Mouse (Mus musculus) inflammation-experienced regulatory T-cells, adult 6 months (primary cell): ENCODE results near the gene Arpc4. TPM values are rescaled to one million over a fixed set of nuclear protein-coding genes. Genes with fewer than 3 reads are reported as not detected.

Experiments used
- ATAC-seq: one replicate; pipeline ENCODE4 v1.8.0; 2017
- polyA plus RNA-seq, 3 experiments: library from polyadenylated mRNA; unstranded; fragments of 100-300 nt; shearing (Covaris generic); gene quantifications; one replicate each; pipeline ENCODE4 v1.2.1; 2017

Arpc4 gene
- polyA plus RNA-seq, 3 experiments from 2014 or later: 516 to 980 (median 581) TPM

DNA sequence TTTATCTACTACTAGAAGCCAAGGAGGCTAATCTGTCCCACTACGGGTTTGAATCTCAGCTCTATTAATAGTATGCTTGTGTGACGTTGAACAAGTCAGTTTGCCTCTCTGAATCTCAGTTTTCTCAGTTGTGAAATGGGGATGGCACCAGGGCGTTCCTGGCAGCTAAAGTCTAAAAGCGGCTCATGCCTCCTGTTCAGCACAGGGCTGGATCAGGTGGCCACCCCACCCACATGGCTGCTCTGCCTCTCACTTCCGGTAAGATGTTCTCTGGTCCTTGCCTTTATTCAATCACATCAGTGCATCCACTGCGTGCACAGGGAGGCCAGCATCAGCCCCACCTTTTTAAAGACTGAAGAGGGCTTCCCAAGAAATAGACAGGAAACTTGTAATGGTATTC is 27.6 kb downstream of the Arpc4 start:
- ATAC-seq: no peak

DNA sequence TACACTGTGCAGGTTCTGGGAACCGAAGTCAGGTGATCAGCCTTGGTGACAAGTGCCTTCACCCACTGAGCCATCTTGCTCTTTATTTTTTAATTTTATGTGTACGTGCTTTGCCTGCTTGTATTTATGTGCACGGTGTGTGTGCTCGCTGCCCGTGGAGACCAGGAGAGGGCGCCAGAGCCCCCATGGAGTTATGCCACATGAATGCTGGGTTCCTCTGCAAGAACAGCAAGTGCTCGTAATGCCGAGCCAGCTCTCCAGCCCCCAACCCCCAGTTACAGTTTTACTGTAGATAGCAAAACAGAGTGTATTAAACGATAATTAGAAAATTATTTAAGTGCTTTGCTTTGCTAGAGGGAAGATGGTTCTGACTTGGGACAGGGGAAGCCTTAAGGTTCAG is 28.8 kb downstream of the Arpc4 start:
- no peak for ATAC-seq

DNA sequence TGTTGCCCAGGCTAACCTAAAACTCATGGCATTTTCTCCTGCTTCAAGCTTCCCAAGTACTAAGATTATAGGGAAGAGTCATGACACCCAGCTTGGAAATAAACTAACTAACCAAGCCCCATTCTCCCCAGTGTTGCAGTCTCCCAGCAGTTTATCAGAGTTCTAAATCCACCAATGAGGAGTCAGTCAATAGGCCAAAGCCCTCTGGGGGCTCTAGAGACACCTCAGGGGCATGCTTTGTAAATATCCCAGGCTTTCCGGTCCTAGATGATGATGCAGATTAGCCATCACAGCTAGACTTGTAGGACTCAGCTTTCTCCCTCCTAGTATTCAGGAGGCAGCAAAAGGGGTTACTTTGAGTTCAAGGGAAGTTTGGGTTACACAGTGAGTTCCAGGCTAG is 32.1 kb downstream of the Arpc4 start:
- ATAC-seq: no peak

- no peak for ATAC-seq
These were observed 38.5 kb downstream of the Arpc4 start for GRCm38 (mm10) chr6:113416416-113416815.

DNA sequence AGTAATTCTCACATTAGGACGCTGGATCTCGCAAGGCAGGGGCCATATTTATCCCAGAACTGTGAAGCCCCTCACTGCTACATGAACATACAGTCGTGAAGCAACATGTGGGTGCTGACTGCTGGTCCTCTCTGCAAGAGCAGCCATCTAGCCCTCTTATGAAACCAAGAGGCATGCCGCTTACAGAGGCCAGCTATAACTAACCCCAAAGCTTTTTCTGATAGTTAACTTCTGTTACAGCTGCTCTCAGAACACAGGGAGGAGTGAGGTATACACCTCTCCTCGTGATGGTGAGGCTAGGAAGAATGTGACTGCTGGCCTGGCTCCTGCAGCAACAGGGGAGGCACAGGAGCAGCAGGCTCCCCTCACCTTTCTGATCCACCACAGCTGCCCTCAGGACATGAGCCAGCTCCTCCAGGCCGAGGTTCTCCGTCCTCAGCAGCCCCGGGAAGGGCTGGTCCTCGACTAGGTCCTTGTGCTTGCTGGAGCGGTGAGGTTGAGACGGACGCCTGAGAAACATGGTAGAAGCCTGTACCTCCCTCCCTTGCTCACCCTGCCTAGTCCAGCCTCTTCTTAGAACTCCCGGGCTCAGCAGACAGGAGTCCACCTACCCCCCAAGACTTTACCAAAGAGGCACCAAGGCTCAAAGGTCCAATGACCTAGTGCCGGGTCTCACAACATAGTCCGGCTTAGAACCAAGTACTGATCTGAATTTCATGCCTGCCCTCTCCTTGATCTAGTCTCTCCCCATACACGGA is 40.7 kb downstream of the Arpc4 start:
- ATAC-seq: peak; percentile 33

DNA sequence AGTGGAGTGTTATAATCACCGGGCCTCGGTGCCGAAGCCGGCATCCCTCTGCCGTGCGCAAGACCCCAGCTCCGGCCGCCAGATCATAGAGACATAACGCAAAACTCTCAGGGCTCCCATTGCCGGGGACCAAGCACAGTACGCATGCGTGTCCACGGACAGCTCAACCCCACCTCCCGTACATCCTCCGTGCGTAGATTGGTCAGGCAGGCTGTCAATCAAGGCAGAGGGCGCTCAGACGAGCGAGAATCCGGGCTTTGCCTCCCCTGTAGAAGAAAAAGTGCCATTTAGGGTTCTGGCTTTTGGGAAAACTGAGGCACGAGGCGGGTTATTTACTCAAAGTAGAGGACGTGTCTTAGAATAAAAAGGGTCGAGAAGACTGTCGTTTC is 41.3 kb downstream of the Arpc4 start, which contains the start of gene Rpusd3:
Gene Rpusd3 (minus strand): TSS at position 142 of the 389 bp plus-strand sequence.
- ATAC-seq: peak; percentile 99

DNA sequence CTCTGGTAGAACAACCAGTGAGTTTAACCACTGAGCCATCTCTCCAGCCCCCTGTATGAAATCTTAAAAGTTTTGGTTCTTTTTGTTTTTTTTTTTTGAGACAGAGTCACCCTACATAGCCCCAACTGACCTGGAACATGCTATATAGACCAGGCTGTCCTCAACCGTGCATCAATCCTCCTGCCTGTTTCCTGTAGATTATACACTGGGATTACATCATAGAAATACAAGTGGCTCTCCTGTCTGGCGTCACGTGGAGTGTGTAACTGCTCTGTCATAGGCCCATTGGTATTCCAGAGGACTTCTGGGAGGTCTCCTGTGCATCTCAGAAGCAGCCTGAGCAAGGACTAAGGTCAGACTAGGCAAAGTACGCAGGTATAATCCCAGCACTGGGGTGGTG is 45.1 kb downstream of the Arpc4 start:
- no peak for ATAC-seq

- no peak for ATAC-seq
These were observed 46.3 kb downstream of the Arpc4 start for GRCm38 (mm10) chr6:113424187-113424586.

- no peak for ATAC-seq
These were observed 48.8 kb downstream of the Arpc4 start for GRCm38 (mm10) chr6:113426696-113427095.

DNA sequence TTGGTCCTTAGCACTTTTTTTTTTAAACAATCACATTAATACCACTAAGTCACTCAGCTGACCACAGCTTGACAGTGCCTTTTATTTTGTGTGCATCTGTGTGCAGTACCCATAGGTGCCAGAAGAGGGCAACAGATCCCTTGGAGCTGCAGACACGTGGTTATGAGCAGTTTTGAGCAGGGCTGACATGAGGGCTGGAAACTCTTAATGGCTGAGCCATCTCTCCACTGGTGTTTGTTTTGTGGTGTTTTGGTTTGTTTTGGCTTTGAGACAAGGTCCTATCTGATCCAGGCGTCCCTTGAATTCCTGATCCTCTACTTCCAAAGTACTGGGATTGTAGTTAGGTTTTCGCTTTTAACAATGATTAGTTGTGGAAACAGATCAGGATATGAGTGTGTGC is 49.5 kb downstream of the Arpc4 start:
- ATAC-seq: no peak

- no peak for ATAC-seq
These were observed 50.1 kb downstream of the Arpc4 start for GRCm38 (mm10) chr6:113428006-113428405.

- ATAC-seq: no peak
These were observed 52.0 kb downstream of the Arpc4 start for GRCm38 (mm10) chr6:113429965-113430364.

DNA sequence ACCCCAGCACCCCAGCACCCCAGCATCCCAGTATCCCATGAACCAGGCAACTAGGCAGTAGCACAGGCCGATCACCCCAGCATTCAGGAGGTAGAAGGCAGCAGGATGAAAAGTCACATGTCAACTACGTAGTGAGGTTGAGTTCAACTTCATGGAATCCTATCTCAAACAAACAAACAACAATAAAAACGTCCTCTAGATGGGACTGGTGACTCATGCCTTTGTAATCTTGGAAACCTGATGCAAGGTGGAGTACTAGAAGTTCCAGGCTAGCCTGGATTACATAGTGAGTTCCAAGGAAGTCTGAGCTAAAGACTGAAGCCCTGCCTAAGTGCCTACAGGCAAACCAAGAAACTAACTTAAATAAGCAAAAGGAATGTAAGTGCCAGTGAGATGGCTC is 52.9 kb downstream of the Arpc4 start:
- ATAC-seq: no peak

GRCm38 (mm10) chr6:113431801-113432200 is 53.9 kb downstream of the Arpc4 start:
- ATAC-seq: no peak

GRCm38 (mm10) chr6:113433661-113434060 is 55.7 kb downstream of the Arpc4 start:
- no peak for ATAC-seq

GRCm38 (mm10) chr6:113434691-113435090 is 56.8 kb downstream of the Arpc4 start:
- ATAC-seq: no peak

- no peak for ATAC-seq
These were observed 57.8 kb downstream of the Arpc4 start, which contains the start of gene Cidec for GRCm38 (mm10) chr6:113435664-113436205. Cidec (minus strand) TSS chr6:113435760.

DNA sequence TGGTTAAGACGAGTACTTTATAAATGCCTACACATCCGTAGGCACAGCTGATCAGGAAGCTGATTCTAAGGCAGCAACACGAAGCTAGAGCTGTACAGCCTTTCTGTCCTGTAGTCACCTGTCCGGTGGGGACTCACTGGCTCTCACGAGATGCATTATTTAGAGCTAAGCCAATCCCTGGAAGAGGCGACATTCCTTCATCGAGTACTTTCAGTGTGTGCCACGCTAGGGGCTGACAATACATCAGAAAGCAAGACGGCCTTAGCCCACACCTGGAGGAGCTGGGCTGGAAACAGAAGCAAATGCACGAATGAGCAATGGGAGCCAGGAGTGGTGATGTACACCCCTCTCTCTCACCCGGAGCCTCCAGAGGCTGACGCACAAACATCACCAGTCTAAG is 59.2 kb downstream of the Arpc4 start:
- no peak for ATAC-seq

DNA sequence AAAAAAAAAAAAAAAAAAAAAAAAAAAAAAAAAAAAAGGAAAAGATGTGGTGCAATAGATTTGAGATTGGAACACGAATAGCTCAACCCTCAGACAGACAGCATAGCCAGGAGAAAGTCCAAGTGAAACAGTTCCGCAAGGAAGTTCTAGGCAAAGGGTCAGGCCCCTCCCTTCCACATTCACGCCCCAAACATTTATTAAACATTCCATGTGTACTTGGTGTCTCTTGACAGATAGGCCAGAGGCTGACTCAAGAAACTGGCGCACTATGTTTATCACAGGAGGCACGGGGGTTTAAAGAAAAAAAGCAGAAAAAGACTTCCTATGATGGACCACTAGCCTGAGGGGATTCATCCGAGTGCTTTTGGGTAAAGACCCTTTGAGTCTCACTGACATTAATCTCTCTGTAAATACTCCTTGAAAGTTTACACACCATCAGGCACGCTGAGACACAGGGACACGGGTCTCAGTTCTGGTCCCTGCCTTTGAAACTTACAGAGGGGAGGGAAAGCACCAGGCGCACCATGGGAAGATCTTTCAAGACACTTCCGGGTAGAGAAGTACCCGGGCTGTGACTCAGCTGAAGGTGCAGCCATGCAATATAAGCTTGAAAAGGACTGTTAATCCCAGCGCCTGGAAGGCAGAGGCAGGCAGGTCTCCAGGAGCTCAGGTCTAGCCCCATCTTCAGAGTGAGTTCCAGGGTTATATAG is 61.0 kb downstream of the Arpc4 start:
- ATAC-seq: no peak
